Mouse (Mus musculus): ENCODE measurements around the gene Amacr. TPM values are rescaled to one million over a fixed set of nuclear protein-coding genes. Genes with fewer than 3 reads are reported as not detected.

The Amacr gene
- total and polyA plus RNA-seq, 3 experiments = 2.7 to 7.5 (median 4.7) TPM

DNA sequence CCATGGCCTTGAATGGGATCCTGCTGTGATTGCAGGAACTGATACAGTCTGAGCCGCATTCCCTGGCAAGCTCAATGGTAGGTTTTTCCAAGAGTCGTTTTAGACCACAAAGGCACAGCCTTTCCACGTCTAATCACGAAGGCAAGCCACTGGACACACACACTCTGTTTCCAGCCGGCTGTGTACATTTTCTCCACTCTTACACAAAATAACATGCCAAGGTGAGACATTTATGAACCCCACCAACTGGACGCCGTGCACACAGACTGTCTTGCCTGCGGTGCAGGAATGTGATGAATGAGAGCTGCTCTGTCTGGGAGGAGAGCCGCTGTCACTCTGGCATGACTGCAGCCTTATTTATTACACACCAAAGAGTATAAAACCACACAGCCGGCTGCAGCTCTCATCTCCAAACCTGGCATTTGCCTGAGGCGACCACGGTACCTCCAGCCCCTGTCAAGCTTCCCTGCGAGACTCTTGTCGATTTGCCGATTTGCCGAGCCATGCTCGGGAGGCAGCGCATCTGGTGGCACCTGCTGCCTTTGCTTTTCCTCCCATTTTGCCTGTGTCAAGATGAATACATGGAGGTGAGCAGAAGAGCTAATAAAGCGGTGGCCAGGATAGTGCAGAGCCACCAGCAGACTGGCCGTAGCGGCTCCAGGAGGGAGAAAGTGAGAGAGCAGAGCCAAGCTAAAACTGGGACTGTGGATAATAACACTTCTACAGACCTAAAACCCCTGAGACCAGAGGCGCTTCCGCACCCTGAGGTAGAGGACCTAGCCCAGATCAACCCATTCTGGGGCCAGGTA lies 29.4 kb upstream of the Amacr start, which contains the start of gene C1qtnf3:
Gene C1qtnf3, plus strand, starts transcription at position 382 of the 809 bp plus-strand sequence.
- Histone ChIP-seq H3K4me1 (ENCODE audit: insufficient read depth, low read depth, low read length) (no peaks in the 10 kb centered on the region), H3K27me3 (ENCODE audit: insufficient read depth, low read length) (peaks cover 6% of the 10 kb centered on the region; the same call in 1 of the 2 replicates), H3K36me3 (replicated peaks) (no peaks in the 10 kb centered on the region), H3K9me3 (replicated peaks) (no peaks in the 10 kb centered on the region), H3K4me3 (ENCODE audit: low read depth, low read length) (no peak within 1 kb of the TSS)
- TF ChIP-seq GATA1 (IDR thresholded peaks at IDR 0.05; ENCODE audit: borderline replicate concordance, low read length) (no peak), GATA2 (IDR thresholded peaks at IDR 0.05; ENCODE audit: borderline replicate concordance, low read depth, low read length) (no peak), POLR2AphosphoS5 (IDR thresholded peaks at IDR 0.05; ENCODE audit: insufficient replicate concordance, low read depth, low read length) (no peak), CTCF (IDR thresholded peaks at IDR 0.05; ENCODE audit: low read depth, low read length) (no peak), TAL1 (conservative IDR thresholded peaks at IDR 0.05; ENCODE audit: low read depth, low read length) (no peak)
- ATAC-seq (ENCODE audit: extremely low read depth, insufficient number of reproducible peaks, low FRiP score, poor library complexity, severe bottlenecking) (no peak), DNase-seq (ENCODE audit: low spot score) (no peak)

DNA sequence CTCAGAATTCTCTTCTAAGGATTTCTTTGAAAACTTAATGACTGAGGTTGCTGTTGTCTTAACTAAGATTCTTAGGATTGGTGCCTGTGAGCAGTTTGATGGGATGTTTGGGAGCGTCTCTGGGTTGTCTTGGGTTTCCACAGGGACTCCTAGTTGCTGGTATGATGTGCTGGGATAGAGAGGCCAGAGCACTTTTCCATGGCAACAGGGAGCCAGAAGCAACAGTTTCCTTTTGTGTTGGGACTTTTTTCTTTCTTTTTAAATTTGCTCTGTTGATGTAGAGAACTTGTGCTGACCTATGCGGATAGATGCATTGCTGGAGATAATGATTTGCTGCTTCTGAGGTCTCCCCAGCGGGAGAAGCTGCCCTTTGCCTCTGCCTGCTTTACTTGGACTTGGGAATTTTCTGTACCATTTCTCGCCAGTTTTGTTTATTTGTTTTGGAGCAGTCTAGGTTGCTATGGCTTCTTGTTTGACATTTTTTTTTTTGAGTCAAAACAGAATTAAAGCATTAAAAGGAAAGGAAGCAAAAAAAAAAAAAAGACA lies 28.7 kb upstream of the Amacr start:
- H3K27me3 ChIP-seq (ENCODE audit: insufficient read depth, low read length) = peaks cover 6% of the 10 kb centered on the region; the same call in 1 of the 2 replicates
- TF ChIP-seq GATA1 (IDR thresholded peaks at IDR 0.05; ENCODE audit: borderline replicate concordance, low read length) (no peak), GATA2 (IDR thresholded peaks at IDR 0.05; ENCODE audit: borderline replicate concordance, low read depth, low read length) (no peak), CTCF (IDR thresholded peaks at IDR 0.05; ENCODE audit: low read depth, low read length) (no peak), TAL1 (conservative IDR thresholded peaks at IDR 0.05; ENCODE audit: low read depth, low read length) (no peak), POLR2AphosphoS5 (IDR thresholded peaks at IDR 0.05; ENCODE audit: insufficient replicate concordance, low read depth, low read length) (no peak)
- H3K36me3 ChIP-seq (replicated peaks) = no peaks in the 10 kb centered on the region
- no peak overlapping the region for H3K4me3 ChIP-seq (ENCODE audit: low read depth, low read length)
- no peaks in the 10 kb centered on the region for H3K4me1 ChIP-seq (ENCODE audit: insufficient read depth, low read depth, low read length)
- no peak for DNase-seq (ENCODE audit: low spot score)
- ATAC-seq (ENCODE audit: extremely low read depth, insufficient number of reproducible peaks, low FRiP score, poor library complexity, severe bottlenecking) = no peak
- H3K9me3 ChIP-seq (replicated peaks) = no peaks in the 10 kb centered on the region

DNA sequence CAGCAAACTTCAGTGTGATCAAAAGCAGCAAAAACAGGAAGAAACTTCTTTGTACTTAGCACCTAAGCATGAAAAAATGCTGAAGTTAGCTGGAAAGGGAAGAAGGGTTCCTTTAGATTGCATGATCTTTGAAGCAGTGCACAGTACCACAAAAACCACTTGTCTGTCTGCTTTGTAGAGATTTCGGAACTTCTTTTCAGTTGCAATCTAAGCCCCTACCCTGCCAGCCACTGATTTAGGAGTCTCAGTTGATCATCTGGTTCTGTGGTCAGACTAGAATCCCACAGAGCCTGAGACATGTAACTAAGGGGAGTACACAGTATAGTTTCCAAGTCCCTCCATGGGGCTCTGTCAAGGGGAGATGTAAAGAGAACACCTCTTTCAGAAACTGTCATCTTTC lies 28.1 kb upstream of the Amacr start:
- no peak for TF ChIP-seq GATA1 (IDR thresholded peaks at IDR 0.05; ENCODE audit: borderline replicate concordance, low read length)
- TF ChIP-seq GATA2 (IDR thresholded peaks at IDR 0.05; ENCODE audit: borderline replicate concordance, low read depth, low read length) = no peak
- no peak for TF ChIP-seq POLR2AphosphoS5 (IDR thresholded peaks at IDR 0.05; ENCODE audit: insufficient replicate concordance, low read depth, low read length)
- TF ChIP-seq TAL1 (conservative IDR thresholded peaks at IDR 0.05; ENCODE audit: low read depth, low read length) = no peak
- TF ChIP-seq CTCF (IDR thresholded peaks at IDR 0.05; ENCODE audit: low read depth, low read length) = no peak
- no peak for ATAC-seq (ENCODE audit: extremely low read depth, insufficient number of reproducible peaks, low FRiP score, poor library complexity, severe bottlenecking)
- no peak for DNase-seq (ENCODE audit: low spot score)
- Histone ChIP-seq H3K4me3 (ENCODE audit: low read depth, low read length) (no peak overlapping the region), H3K36me3 (replicated peaks) (no peaks in the 10 kb centered on the region), H3K4me1 (ENCODE audit: insufficient read depth, low read depth, low read length) (no peaks in the 10 kb centered on the region), H3K9me3 (replicated peaks) (no peaks in the 10 kb centered on the region), H3K27me3 (ENCODE audit: insufficient read depth, low read length) (peaks cover 10% of the 10 kb centered on the region; the same call in 1 of the 2 replicates)

DNA sequence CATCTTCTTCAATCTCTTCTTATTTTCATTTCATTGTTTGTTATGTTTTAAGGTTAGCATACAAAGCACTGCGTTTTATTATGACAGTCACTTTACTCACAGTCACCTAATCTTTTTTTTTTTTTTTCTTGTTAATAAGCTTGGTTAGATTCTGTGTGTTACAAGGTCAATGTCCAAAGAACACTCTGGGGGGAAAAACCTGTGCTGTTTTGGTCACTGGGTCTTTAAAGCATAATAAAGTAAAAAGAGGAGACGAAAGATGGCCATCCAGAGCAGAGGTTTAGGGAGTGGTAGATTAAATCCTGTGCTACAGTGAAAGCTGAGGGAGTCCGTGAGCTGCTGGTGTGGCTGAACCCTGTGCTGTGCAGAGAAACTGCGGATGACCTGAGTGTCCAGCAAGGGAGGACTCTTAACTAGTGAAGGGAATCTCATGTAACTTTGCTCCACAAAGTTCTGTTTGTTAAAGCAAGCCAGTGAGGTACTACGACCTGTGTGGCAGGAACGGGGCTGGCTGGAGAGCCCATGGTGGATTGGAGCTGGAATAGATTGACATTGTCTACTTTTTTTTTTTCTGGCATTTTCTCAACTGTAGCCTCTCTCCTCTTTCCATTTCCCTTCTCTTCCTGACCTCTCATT lies 27.1 kb upstream of the Amacr start:
- H3K4me1 ChIP-seq (ENCODE audit: insufficient read depth, low read depth, low read length) = no peaks in the 10 kb centered on the region

GRCm38 (mm10) chr15:10955156-10955555 lies 26.4 kb upstream of the Amacr start:
- H3K9me3 ChIP-seq (replicated peaks) = no peaks in the 10 kb centered on the region
- DNase-seq (ENCODE audit: low spot score) (no peak), ATAC-seq (ENCODE audit: extremely low read depth, insufficient number of reproducible peaks, low FRiP score, poor library complexity, severe bottlenecking) (no peak)
- H3K4me1 ChIP-seq (ENCODE audit: insufficient read depth, low read depth, low read length) = no peaks in the 10 kb centered on the region
- no peak overlapping the region for H3K4me3 ChIP-seq (ENCODE audit: low read depth, low read length)
- H3K27me3 ChIP-seq (ENCODE audit: insufficient read depth, low read length) = peaks cover 10% of the 10 kb centered on the region; the same call in 1 of the 2 replicates
- no peak for TF ChIP-seq TAL1 (conservative IDR thresholded peaks at IDR 0.05; ENCODE audit: low read depth, low read length)
- TF ChIP-seq GATA2 (IDR thresholded peaks at IDR 0.05; ENCODE audit: borderline replicate concordance, low read depth, low read length) = no peak
- TF ChIP-seq POLR2AphosphoS5 (IDR thresholded peaks at IDR 0.05; ENCODE audit: insufficient replicate concordance, low read depth, low read length) = no peak
- no peak for TF ChIP-seq GATA1 (IDR thresholded peaks at IDR 0.05; ENCODE audit: borderline replicate concordance, low read length)
- TF ChIP-seq CTCF (IDR thresholded peaks at IDR 0.05; ENCODE audit: low read depth, low read length) = no peak
- no peaks in the 10 kb centered on the region for H3K36me3 ChIP-seq (replicated peaks)

More for the DNA sequence above, 27.1 kb upstream of the Amacr start:
- Histone ChIP-seq H3K27me3 (ENCODE audit: insufficient read depth, low read length) (peaks cover 10% of the 10 kb centered on the region; the same call in 1 of the 2 replicates), H3K9me3 (replicated peaks) (no peaks in the 10 kb centered on the region), H3K36me3 (replicated peaks) (no peaks in the 10 kb centered on the region), H3K4me3 (ENCODE audit: low read depth, low read length) (no peak overlapping the region)
- TF ChIP-seq CTCF (IDR thresholded peaks at IDR 0.05; ENCODE audit: low read depth, low read length) (no peak), POLR2AphosphoS5 (IDR thresholded peaks at IDR 0.05; ENCODE audit: insufficient replicate concordance, low read depth, low read length) (no peak), GATA2 (IDR thresholded peaks at IDR 0.05; ENCODE audit: borderline replicate concordance, low read depth, low read length) (no peak), GATA1 (IDR thresholded peaks at IDR 0.05; ENCODE audit: borderline replicate concordance, low read length) (no peak), TAL1 (conservative IDR thresholded peaks at IDR 0.05; ENCODE audit: low read depth, low read length) (no peak)
- DNase-seq (ENCODE audit: low spot score) (no peak), ATAC-seq (ENCODE audit: extremely low read depth, insufficient number of reproducible peaks, low FRiP score, poor library complexity, severe bottlenecking) (no peak)

DNA sequence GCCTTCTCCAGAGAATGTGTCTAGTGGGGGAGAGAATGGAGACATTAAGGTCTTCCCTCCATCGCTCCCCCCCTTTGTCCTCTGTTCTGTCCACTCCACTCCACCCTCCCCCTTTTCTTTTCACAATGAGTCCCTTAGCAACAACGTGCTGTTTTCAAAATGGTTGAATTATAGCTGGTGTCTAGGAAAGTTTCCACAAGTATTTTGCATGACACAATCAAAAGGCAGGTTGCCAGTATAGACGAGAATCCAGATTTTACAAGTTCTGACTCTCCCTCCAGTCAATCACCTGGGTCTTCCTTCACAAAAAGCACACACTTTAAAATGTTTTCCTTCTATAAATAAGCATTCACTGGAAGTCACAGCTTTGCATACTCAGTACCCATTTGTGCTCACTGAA lies 24.9 kb upstream of the Amacr start:
- Histone ChIP-seq H3K4me1 (ENCODE audit: insufficient read depth, low read depth, low read length) (no peaks in the 10 kb centered on the region), H3K4me3 (ENCODE audit: low read depth, low read length) (no peak overlapping the region), H3K9me3 (replicated peaks) (no peaks in the 10 kb centered on the region), H3K36me3 (replicated peaks) (no peaks in the 10 kb centered on the region), H3K27me3 (ENCODE audit: insufficient read depth, low read length) (peaks cover 10% of the 10 kb centered on the region; the same call in 1 of the 2 replicates)
- no peak for TF ChIP-seq CTCF (IDR thresholded peaks at IDR 0.05; ENCODE audit: low read depth, low read length)
- no peak for DNase-seq (ENCODE audit: low spot score)
- ATAC-seq (ENCODE audit: extremely low read depth, insufficient number of reproducible peaks, low FRiP score, poor library complexity, severe bottlenecking) = no peak

Measured in G1E (cell line).